Mouse (Mus musculus) adipocyte (in vitro differentiated cells): ENCODE data around the gene Glrx5.

Experiments used
- DNase-seq: peaks from one replicate; pipeline ENCODE4 v3.0.0-alpha.2; 2016; ENCODE audit warnings: low spot score

Gene Glrx5

DNA sequence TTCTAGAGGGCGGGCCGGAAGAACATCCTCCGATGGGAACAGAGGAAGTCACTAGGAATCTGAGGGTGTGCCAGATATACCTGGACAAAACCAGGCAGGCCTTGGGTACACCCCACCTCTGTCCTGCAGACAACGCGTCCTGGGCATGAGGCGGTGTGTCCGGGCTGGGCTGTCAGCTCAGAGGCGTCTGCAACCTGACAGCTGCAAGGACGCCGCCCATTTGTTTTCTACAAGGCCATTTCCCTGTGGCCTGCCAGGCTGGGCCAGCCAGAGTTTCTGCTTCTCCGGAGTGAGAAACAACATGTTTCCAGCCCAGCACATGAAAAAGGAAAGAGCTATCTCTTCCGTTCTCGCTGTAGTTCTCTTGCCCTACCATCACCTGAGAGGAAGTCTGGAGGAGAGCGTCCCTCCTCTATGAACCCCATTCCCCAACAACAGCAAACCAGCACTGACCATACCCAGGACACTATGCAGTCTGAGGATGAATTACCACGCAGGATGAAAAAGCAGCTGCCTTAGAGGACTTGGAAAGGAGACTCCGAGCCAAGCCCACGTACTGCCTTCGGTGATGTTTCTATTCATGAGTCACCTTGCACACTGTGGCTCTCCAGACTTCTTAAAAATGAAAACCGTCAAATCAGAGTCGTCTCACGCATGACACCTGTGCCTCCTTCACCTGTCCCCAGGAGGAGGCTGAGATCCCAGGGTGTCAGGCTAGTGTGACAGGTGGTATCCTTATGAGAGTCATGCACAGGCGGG, 27.4 kb upstream of the Glrx5 start:
- DNase-seq, result no peak

DNA sequence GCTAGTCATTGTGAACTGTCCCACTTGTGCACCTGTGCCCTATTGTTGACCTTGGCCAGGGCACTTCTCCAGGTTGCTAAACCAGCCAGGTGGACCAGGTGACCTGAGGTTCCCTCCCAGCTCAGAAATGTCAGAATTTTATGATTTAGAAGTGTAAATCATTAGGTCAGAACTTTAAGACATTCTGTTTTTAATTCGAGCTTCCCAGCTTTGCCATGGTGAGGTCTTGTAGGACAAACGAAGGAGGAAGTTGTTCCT, 26.8 kb upstream of the Glrx5 start:
- no peak for DNase-seq

DNA sequence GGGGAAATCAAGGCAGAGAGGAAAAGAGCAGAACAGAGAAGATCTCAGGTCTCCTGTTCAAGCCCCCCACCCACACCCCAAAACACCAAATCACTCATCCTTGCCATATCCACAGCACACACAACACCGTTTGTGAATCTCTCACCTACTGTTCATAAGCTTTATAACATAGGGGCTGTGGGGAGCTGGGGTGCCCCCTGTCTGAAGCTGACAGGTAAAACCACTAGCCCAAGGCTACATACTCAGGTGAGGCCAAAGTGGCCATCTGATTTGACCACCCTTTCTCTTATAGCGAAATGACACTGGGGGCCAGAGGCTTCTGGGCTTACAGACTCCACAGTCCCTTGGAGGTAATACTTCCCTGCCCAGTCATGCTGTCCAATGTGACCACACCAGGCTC, 24.3 kb upstream of the Glrx5 start:
- DNase-seq, result no peak

DNA sequence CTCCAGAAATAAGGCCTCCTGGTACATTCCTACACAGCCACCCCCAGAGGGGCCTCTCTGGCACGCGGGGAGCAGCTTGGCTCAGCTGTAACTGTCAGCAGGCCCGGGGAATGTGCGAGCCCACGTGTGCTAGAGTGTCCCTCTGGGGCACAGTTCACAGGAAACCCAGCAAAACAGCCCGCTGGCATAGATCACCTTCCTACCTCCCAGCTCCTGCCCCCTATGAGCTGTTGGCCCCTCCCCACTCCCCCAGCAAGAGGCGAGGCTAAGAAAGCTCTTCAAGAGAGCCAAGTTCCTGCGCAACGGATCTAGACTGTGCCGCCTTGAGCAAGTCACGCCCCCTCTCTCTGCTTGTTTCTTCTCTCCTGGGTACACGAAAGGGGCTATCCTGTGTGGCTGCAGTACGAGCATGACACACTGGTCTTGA, 23.7 kb upstream of the Glrx5 start:
- peak; percentile 93 for DNase-seq

DNA sequence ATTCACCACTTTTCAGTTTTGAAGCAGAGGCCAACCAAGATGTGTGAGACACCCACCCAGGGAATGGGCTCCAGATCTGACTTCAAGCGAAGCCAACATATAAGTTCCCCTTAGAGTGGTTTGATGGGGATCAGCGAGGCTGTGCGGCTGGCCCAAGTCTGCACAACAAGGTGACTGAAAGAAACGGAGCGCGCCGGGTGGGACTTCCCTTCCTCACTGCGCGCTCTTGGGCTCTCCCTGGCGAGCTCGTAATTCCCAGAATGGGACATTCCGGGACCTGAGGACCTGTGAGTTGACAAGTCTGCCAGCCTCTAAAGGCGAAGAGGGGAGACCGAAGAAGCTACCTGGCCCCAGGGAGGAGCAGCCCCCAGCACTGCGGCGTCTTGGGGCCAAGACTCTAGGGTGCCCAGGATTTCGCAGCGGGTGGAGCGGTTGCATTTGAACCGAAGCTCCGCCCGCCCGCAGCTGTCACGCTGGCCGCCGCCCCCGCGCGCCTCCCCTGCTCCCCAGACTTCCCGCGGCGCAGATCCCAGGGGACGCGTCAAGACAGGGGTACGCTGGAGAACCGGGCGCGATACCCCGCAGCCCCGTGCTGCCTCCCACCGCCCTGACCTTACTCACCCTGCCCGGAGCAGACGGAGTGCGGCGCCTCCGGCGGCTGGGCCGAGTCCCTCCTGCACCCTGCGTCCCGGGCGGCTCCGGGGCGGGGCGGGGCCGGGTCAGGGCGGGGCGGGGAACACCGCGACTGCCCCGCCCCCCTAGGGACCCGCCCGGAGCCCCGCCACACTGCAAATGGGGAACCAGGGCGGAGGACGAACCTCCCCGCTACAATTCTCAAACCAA, 22.9 kb upstream of the Glrx5 start, which contains the start of gene Syne3:
Syne3 (minus strand) TSS at position 440 of the 843 bp plus-strand sequence.
- peak; percentile 75 for DNase-seq

DNA sequence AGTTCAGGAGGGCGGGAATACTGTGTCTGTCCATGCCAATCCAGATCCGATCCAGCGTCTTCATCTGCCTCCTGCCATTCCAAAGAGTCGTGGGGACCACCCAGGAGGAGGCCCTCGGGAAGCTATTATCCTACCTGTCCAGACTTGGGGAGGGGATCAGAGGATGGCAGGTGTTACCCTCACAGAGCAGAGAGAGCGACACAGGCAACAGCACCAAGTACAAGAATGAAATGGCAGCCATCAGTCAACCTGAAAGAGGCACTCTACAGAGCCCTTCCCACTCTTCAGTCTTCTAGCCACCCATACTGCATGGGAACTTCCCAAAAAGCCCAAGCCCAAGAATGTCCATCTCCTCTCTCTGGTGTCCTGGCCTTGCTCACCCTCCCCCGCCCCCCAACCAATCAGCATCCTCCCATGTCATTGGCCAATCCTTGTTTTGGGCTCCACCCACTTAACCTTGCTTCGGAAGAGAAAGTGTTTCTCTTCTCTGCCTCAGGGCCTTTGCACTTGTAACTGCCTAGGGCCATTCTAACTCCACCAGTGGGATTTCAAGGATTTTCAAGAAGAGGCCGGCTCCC, 22.2 kb upstream of the Glrx5 start:
- DNase-seq, result peak; percentile 67

DNA sequence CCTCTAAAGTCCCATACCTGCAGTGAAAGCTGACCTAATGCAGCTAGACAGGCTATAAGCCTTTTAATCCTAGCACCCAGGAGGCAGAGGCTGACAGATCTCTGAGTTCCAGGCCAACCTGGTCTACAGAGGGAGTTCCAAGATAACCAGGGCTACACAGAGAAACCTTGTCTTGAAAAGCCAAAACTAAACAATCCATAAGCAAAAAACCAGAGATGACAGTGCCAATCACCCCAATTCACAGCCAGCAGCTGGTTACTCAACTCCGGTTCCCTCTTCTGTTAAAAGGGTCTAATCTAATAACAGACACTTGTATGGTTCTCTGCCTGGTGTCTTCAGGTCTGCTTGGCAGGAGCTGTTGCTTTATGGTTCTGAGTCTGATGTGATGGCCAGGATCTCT, 20.9 kb upstream of the Glrx5 start:
- DNase-seq, result no peak

DNA sequence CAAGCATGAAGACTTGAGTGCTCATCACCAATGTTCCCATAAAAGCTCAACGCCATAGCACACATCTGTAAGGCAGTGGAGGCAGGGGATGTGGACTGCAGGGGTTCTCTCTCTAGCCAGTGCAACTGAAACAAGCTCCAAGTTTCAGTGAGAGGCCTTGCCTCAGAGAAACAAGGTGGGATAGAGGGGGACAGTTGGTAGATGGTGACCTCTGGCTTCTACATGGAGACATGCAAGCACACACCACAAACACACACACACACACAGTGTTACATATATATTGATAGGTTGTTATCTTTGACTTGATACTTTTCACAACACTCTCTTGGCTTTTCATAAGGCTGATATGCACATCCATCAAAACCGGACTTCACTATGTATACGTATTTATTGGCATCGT, 20.2 kb upstream of the Glrx5 start:
- no peak for DNase-seq

DNA sequence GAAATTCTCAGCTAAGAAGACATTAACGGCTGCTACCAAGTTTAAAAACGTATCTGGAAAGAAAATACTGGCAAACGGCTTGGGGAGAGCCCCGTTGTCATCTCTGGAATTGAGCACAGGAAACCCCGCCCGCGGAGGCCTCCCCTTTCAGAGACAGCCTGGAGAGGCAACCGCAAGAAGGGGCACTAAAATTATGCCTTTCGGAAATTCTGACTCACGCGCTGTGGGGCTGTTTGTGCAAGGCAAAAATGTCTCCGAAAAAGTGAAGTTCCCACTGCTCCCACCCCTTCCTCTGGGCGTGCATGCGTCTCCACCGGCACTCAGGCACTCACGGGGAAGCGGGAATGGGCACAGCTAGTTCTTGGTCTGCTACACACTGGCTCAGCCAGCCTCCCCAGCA, 19.4 kb upstream of the Glrx5 start:
- DNase-seq, result peak; percentile 47

DNA sequence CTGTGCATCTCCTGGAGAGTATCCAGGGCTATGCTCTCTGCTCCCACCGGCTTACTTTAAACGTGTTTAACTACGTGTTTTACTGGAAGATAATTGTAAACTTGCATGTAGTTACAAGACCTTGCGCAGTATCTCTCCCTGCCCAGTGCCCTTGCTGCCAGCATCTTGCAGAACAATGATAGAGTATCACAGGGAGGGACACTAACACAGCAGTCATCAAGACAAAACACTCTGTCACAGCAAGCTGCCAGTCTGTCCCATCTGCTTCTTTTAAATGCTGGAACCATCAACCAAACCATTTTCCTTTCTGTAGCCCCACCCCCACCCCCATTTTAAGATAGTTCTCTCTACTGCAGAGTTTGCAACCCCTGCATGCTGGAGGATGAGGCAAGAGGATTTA, 16.3 kb upstream of the Glrx5 start:
- no peak for DNase-seq

DNA sequence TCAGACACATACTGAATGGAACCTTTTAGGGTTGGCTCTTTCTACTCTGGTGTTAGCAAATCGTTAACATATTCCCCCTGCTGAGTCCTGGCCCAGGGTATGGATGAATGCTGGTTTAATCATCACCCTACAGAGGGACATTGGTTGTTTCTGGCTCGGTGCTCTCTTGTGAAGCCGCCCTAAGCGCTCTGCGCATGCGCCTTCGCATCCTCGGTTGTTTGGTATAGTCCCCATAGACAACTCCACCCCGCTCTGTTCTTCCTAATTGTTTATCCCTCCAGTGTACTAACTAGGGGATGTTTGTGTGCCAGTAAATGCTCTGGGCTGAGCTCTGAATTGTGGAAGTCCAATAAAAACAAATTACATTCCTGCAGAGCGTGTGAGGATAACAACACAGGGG, 15.8 kb upstream of the Glrx5 start:
- DNase-seq, result no peak

DNA sequence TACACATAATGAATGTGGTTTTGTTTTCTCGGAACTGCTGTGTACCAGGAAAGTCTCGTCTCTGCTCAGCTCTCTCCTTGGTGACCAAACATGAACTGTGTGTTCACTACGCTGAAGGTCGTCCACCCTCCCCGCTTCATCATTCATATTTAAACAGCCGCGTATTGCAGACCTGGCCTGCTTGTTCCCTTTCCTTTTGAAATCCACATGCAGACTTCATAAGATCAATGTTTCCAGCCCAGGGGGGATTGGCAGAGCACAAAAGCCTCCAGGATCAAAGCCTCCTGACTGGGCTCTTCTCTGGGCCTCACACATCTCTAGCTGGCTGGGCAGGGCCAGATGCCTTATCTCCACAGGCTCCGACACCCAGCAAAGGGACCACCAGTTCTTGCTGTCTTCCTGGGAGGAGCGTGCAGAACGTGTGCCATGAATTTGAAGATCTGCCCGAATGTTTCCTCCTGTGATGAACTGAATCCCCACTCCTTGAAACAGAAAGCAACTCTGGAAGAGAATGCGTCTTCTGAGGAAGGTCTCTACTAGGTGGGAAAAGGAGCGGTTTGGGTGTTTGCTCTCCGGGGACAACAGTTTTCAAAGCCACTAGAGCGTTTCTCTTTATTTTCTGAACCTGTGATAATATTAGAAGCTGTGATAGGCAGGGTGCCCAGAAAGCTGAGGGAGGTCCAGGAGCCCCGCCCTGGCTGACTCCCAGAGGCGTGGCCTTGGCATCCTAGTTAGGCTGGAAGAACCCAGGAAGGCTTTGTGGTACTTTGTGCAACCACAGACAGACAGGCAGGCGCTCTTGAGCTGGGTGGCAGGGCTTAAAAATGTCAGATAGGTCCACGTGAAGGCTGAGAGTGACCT, 12.9 kb upstream of the Glrx5 start:
- DNase-seq, result no peak

DNA sequence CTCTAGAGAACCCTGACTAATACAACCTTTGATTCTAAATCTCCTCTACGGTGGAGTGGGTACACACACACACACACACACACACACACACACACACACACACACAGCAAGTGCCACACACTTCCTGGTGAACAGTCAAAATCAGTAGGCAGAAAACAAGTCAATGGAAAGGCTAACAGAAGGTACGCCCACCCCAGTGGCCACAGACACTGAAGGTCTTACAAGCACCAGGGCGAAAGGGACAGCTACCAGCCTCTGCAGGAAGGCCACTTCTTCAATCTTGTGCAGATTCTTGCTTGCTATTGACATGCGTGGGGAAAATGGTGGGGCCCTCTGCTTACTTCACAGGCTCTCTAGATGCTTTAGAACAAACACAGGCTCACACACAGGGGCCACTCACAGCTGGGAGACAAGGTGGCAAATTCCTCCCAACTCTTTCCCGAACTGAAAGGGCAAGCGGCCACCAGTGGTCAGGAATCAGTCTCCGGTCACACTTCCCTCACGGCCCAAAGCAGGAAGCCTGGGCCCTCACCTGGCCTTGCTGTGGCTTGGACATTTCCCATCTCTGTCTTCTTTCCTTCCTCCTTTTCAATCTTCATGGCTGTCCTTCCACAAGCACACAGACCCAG, 10.9 kb upstream of the Glrx5 start:
- no peak for DNase-seq

DNA sequence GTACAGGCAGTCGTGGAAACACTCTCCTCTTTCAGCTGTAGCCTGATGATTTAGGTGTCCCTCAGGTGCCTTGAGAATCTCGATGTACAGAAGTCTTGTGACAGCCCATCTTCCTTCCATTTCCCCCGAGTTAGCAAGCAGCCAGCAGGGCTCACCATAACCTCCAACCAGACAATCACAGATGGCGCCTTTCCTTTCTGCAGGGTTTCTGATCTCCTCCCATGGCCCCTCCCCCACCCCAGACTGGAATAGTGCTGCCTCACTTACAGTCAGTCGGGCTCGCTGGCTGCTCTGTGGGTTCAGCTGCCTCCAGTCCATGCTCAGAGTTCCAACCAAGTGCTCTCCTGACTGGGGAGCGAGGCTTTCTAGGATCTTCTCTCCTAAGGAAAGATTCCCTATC, 10.3 kb upstream of the Glrx5 start:
- no peak for DNase-seq

DNA sequence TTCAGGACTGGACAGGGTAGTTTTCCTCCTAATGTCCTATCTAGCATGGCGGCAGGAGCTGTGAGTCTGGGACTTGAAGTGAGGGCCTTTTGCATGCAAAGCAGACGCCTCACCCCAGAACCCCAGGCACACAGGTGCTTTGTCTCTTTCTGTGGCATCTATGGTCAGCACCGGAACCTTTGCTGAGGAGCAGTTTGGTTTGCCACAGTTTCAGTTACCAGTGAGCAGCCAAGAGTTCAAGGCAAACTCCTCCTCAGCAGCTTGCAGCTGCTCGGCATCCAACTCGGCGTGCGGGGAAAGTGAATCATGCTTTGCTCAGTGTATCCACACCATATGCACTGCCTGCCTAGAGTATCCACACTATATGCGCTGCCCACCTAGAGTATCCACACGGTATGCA, 9.7 kb upstream of the Glrx5 start:
- no peak for DNase-seq

DNA sequence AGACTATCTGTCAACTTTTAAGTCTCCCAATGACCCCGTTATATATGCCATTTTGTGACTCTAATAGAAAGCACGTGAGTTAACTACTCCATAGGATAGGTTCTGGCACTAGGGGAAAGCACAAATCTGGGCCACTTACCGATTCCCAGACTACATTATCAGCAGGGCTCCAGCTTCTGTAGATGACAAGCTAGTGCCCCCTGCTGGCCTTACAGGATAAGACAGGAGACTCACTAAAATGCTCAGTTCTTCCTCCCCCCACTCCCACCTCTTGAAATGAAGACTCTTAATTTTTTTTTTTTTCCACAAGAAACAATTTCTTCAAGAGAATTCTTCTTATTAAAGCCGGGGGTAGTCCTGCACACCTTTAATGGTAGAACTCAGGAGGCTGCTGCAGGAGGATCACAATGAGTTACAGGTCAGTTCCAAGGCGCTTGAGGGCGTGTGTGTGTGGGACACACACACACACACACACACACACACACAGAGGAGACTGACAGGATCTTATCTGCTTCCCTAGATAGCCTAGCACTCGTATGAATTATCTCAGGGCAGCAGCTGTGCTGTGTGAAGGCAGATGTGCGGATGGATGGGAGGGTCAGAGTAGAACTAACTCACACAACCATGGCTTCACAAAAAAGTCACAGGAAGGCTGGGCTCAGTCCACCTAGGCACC, 7.1 kb upstream of the Glrx5 start:
- DNase-seq, result peak; percentile 78

DNA sequence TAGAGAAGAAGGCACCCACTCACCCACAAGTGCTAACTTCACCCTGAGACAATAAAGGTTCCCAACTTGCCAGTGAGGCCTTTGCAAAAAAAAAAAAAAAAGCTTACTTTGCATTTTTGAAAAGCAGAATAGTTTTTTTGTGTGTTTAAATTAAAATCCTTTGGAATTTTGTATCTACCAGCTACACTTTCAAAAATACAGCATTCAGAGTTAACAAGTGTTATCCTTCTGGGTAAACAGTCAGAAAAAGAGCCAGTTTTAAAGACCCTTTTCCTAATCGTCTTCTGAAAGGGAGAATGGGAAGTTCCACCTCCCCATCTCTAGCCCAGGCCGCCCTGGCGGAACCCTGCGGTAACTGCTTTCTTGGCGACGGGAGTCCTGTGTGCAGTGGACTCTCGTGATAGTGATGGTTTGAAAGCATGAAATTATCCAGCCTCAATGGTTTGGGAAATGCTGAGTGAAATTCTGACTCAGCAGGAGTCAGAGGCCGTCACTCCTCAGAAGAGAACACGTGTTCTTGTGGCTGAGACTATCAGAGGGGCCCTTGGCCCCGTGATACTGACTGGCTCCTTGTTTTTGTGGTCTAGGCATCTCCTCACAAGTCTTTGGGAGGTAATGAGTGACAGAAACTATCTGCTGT, 6.4 kb upstream of the Glrx5 start:
- no peak for DNase-seq

DNA sequence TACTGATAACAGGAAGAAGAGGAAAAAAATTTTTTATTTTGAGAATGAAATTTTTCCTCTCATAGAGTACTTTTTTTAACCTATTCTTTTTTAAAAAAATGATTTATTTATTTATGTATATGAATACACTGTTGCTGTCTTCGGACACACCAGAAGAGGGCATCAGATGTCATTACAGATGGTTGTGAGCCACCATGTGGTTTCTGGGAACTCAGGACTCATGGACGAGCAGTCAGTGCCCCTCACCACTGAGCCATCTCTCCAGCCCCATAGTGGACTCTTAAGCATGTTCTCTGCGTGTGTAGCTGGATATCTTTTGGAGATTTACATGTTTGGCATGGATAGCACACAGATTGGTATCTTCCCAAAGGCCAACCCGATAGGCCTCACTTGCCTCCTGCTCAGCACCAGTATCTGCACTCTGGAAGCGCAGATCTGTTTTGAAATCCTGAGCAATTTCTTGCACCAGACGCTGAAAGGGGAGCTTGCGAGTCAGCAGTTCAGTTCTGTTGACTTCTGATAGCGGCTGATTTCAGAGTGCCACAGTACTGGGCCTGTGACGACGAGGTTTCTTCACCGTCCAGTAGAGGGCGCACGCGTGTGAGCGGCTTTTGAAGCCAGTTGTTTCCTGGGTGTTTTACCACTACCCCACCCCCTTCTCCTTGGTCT, 5.0 kb upstream of the Glrx5 start:
- DNase-seq, result peak; percentile 92

DNA sequence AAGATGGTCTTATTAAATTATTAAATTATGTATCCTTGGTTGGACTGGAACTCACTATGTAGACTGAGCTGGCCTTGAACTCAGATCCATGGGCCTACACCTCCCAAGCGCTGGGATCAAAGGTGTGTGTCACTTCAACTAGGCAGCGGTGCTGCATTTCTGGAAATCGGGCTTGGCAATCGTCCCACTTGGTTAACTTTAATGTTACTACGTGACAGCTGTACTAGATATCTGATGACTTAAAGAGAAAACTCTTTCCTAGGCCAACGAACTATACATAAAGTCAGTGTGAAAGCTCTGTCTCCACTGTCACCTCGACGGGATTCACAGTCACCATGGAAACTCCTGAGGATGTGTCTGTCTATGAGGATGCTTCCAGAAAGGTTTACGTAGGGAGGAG, 2.6 kb upstream of the Glrx5 start:
- no peak for DNase-seq
